Mouse (Mus musculus) MEL (cell line): ENCODE data around the gene 9130023H24Rik.

Experiments used
- BHLHE40 ChIP-seq: IDR thresholded peaks from 2 replicates; pipeline ENCODE4 v1.6.1; 2012; ENCODE audit warnings: low read depth, mild to moderate bottlenecking, inconsistent platforms, low read length, improper control_type of control experiment, borderline replicate concordance
- CTCF ChIP-seq, 3 experiments: IDR thresholded peaks in 2 of 3; conservative IDR thresholded peaks in 1 of 3; 2 replicates each; pipeline ENCODE4 v1.5.1; 2011 to 2012; ENCODE audit warnings: low read length in 3 of 3, low read depth in 2 of 3, mild to moderate bottlenecking in 2 of 3, improper control_type of control experiment in 1 of 3, inconsistent platforms in 1 of 3, mixed read lengths in 1 of 3, moderate library complexity in 1 of 3; ENCODE audit not compliant: control insufficient read depth in 1 of 3, insufficient read depth in 1 of 3, poor library complexity in 1 of 3, severe bottlenecking in 1 of 3
- ETS1 ChIP-seq: IDR thresholded peaks from 2 replicates; pipeline ENCODE4 v1.6.1; 2012; ENCODE audit warnings: low read depth, mild to moderate bottlenecking, inconsistent platforms, low read length, improper control_type of control experiment, moderate library complexity
- GABPA ChIP-seq: IDR thresholded peaks from 2 replicates; pipeline ENCODE4 v1.6.1; 2012; ENCODE audit warnings: low read depth, mild to moderate bottlenecking, inconsistent platforms, low read length, improper control_type of control experiment, moderate library complexity
- KAT2A ChIP-seq: conservative IDR thresholded peaks from 2 replicates; pipeline ENCODE4 v1.6.1; 2012; ENCODE audit warnings: low read depth, low read length, improper control_type of control experiment, inconsistent platforms
- MAZ ChIP-seq: IDR thresholded peaks from 2 replicates; pipeline ENCODE4 v1.6.1; 2012; ENCODE audit warnings: low read depth, mild to moderate bottlenecking, inconsistent platforms, low read length, improper control_type of control experiment
- NRF1 ChIP-seq: IDR thresholded peaks from 2 replicates; pipeline ENCODE4 v1.6.1; 2014; ENCODE audit warnings: low read depth, mild to moderate bottlenecking, inconsistent platforms, low read length, improper control_type of control experiment, moderate library complexity; ENCODE audit not compliant: poor library complexity, insufficient read depth, severe bottlenecking
- POLR2AphosphoS2 ChIP-seq: IDR thresholded peaks from 2 replicates; pipeline ENCODE4 v1.6.1; 2011; ENCODE audit warnings: low read length, improper control_type of control experiment
- TCF12 ChIP-seq: IDR thresholded peaks from 2 replicates; pipeline ENCODE4 v1.6.1; 2014; ENCODE audit warnings: low read depth, mild to moderate bottlenecking, inconsistent platforms, low read length, improper control_type of control experiment, moderate library complexity

DNA sequence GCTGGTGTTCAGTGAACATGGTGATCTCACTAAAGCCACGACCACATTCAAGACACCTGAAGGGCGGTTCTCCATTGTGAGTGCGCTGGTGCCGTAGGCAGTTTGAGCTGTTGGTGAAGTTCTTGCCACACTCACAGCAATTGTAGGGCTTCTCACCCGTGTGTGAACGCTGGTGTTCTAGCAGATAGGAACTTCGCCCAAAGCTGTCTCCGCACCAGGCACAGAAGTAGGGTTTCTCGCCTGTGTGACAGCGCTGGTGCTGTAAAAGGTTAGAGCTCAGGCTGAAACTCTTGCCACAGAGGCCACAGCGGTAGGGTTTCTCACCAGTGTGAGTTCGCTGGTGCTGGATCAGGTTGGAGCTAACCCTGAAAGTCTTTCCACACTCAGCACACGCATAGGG is 1.4 kb downstream of the 9130023H24Rik start:
- TF ChIP-seq NRF1 (no peak), TCF12 (no peak), GABPA (no peak), KAT2A (no peak), CTCF (IDR thresholded peaks at IDR 0.05 in 2 of 3, conservative IDR thresholded peaks at IDR 0.05 in 1 of 3; ENCODE audit: control insufficient read depth in 1 of 3, insufficient read depth in 1 of 3, low read depth in 2 of 3, low read length in 3 of 3, poor library complexity in 1 of 3, severe bottlenecking in 1 of 3) (no peak), POLR2AphosphoS2 (no peak), ETS1 (no peak), MAZ (no peak), BHLHE40 (no peak)
